Mouse (Mus musculus) liver, postnatal 0 days (tissue): Measurements from ENCODE around the gene Xdh. TPM values are rescaled to one million over a fixed set of nuclear protein-coding genes. Genes with fewer than 3 reads are reported as not detected.
"Not testable (repeated sequence)": the region's sequence is repeated elsewhere in the genome, so short reads cannot be mapped to it uniquely, and the experiment has no call there.

ENCODE experiments used
- ATAC-seq: fragments of 200-750 bp; cut with Nextera tagmentation; 2 replicates; pipeline ENCODE4 v1.8.0; 2017; ENCODE audit warnings: mild to moderate bottlenecking, moderate library complexity
- DNase-seq: peaks from one replicate; pipeline ENCODE4 v3.0.0-alpha.2; 2016
- H3K27ac ChIP-seq: fragments of 300-500 bp; sonication (generic); 2 replicates; pipeline ENCODE4 v1.5.1; 2014; ENCODE audit warnings: antibody characterized with exemption, moderate library complexity, mild to moderate bottlenecking, low read depth
- H3K27me3 ChIP-seq: fragments of 300-500 bp; sonication (generic); 2 replicates; pipeline ENCODE4 v1.6.1; 2014; ENCODE audit warnings: low read length, control low read depth, mixed read lengths; ENCODE audit not compliant: insufficient read depth
- H3K36me3 ChIP-seq: fragments of 300-500 bp; sonication (generic); replicated peaks from 2 replicates; pipeline ENCODE4 v1.6.1; 2014; ENCODE audit warnings: mild to moderate bottlenecking, control low read depth, low read length, moderate library complexity, mixed read lengths; ENCODE audit not compliant: insufficient read depth
- H3K4me1 ChIP-seq: fragments of 300-500 bp; sonication (generic); 2 replicates; pipeline ENCODE4 v1.6.1; 2014; ENCODE audit warnings: antibody characterized with exemption, mild to moderate bottlenecking, control low read depth; ENCODE audit not compliant: insufficient read depth
- H3K4me2 ChIP-seq: fragments of 300-500 bp; sonication (generic); 2 replicates; pipeline ENCODE4 v1.6.1; 2014; ENCODE audit warnings: low read depth, mild to moderate bottlenecking, low read length, moderate library complexity, mixed read lengths
- H3K4me3 ChIP-seq: fragments of 300-500 bp; sonication (generic); 2 replicates; pipeline ENCODE4 v1.5.1; 2014; ENCODE audit warnings: low read depth, low read length
- H3K9ac ChIP-seq: fragments of 300-500 bp; sonication (generic); replicated peaks from 2 replicates; pipeline ENCODE4 v1.6.1; 2014; ENCODE audit warnings: mild to moderate bottlenecking, moderate library complexity
- H3K9me3 ChIP-seq: fragments of 300-500 bp; sonication (generic); 2 replicates; pipeline ENCODE4 v1.6.1; 2016; ENCODE audit warnings: mild to moderate bottlenecking, control low read depth, low read length, mixed read lengths
- CTCF ChIP-seq: sonication (generic); IDR thresholded peaks from 2 replicates; pipeline ENCODE4 v1.5.1; 2016; ENCODE audit warnings: antibody characterized with exemption, low read depth
- EP300 ChIP-seq: IDR thresholded peaks from 2 replicates; pipeline ENCODE4 v1.6.1; 2016; ENCODE audit warnings: antibody characterized with exemption, low read depth, mild to moderate bottlenecking
- WGBS: fragments of 180-500 bp; shearing (Covaris S2); extraction: QIAGEN DNeasy Blood & Tissue Kit; methylation state at CpG from one replicate; pipeline ENCODE4 v1.1.7; 2014; ENCODE audit not compliant: insufficient replicate concordance; 5-methylcytosine and 5-hydroxymethylcytosine counted together
- polyA plus RNA-seq: library from polyadenylated mRNA; unstranded; fragments of >200 nt; fragmentation: Nextera tagmentation; extraction: Ambion mirVana; gene quantifications from 2 replicates; pipeline ENCODE4 v1.2.1, GENCODE M21; 2015

Xdh gene
- polyA plus RNA-seq, 1 experiment from 2014 or later, result 7.0 TPM

- WGBS, result 70% methylated on average over 9 of the region's 9 CpGs
- H3K9me3 ChIP-seq, result no peaks in the 10 kb centered on the region
- no peaks in the 10 kb centered on the region for H3K36me3 ChIP-seq
- no peak for TF ChIP-seq CTCF
- TF ChIP-seq EP300, result no peak
- no peak overlapping the region for H3K4me2 ChIP-seq
- no peak overlapping the region for H3K9ac ChIP-seq
- no peak for DNase-seq
- H3K4me1 ChIP-seq, result no peaks in the 10 kb centered on the region
- no peak overlapping the region for H3K4me3 ChIP-seq
- H3K27ac ChIP-seq, result no peak overlapping the region
- H3K27me3 ChIP-seq, result no peaks in the 10 kb centered on the region
- no peak for ATAC-seq
Measured at GRCm38 (mm10) chr17:73869008-73869685, 80.8 kb downstream of the Xdh start.

- 63% methylated on average over 4 of the region's 4 CpGs for WGBS
- no peak overlapping the region for H3K27ac ChIP-seq
- TF ChIP-seq CTCF (no peak), EP300 (no peak)
Measured at GRCm38 (mm10) chr17:73853717-73854116, 96.3 kb downstream of the Xdh start.

GRCm38 (mm10) chr17:73853041-73853440 lies 97.0 kb downstream of the Xdh start:
- no peak for ATAC-seq
- DNase-seq, result no peak

More at GRCm38 (mm10) chr17:73853717-73854116, 96.3 kb downstream of the Xdh start:
- no peaks in the 10 kb centered on the region; the same call in 1 of the 2 replicates for H3K9me3 ChIP-seq
- DNase-seq, result no peak
- H3K4me3 ChIP-seq, result no peak overlapping the region
- no peaks in the 10 kb centered on the region for H3K27me3 ChIP-seq
- H3K4me1 ChIP-seq, result no peaks in the 10 kb centered on the region
- no peaks in the 10 kb centered on the region for H3K36me3 ChIP-seq
- no peak overlapping the region for H3K4me2 ChIP-seq
- H3K9ac ChIP-seq, result no peak overlapping the region
- ATAC-seq, result no peak

GRCm38 (mm10) chr17:73847399-73847798 lies 102.6 kb downstream of the Xdh start:
- no peaks in the 10 kb centered on the region for H3K9me3 ChIP-seq
- 75% methylated on average over 1 of the region's 1 CpGs for WGBS
- no peak overlapping the region for H3K27ac ChIP-seq
- no peak overlapping the region for H3K9ac ChIP-seq
- no peaks in the 10 kb centered on the region for H3K36me3 ChIP-seq
- no peaks in the 10 kb centered on the region for H3K4me1 ChIP-seq
- TF ChIP-seq EP300 (no peak), CTCF (no peak)
- no peak overlapping the region for H3K4me2 ChIP-seq
- H3K4me3 ChIP-seq, result no peak overlapping the region
- ATAC-seq (no peak), DNase-seq (no peak)
- H3K27me3 ChIP-seq, result no peaks in the 10 kb centered on the region

More at GRCm38 (mm10) chr17:73853041-73853440, 97.0 kb downstream of the Xdh start:
- Histone ChIP-seq H3K4me3 (no peak overlapping the region), H3K9me3 (no peaks in the 10 kb centered on the region; the same call in 1 of the 2 replicates), H3K9ac (no peak overlapping the region), H3K4me2 (no peak overlapping the region), H3K36me3 (no peaks in the 10 kb centered on the region), H3K27ac (no peak overlapping the region), H3K27me3 (no peaks in the 10 kb centered on the region), H3K4me1 (no peaks in the 10 kb centered on the region)
- 77% methylated on average over 11 of the region's 11 CpGs for WGBS
- no peak for TF ChIP-seq CTCF
- TF ChIP-seq EP300, result no peak

GRCm38 (mm10) chr17:73845632-73846031 lies 104.4 kb downstream of the Xdh start:
- H3K4me2 ChIP-seq, result no peak overlapping the region
- TF ChIP-seq EP300 (peak; percentile 77), CTCF (no peak)
- DNase-seq (no peak), ATAC-seq (peak; percentile 21; the same call in 1 of the 2 replicates)
- H3K4me3 ChIP-seq, result no peak overlapping the region
- no peaks in the 10 kb centered on the region for H3K9me3 ChIP-seq
- H3K36me3 ChIP-seq, result no peaks in the 10 kb centered on the region
- H3K4me1 ChIP-seq, result peaks cover 3% of the 10 kb centered on the region; the same call in 1 of the 2 replicates
- no peak overlapping the region for H3K9ac ChIP-seq
- 52% methylated on average over 3 of the region's 3 CpGs for WGBS
- no peak overlapping the region for H3K27ac ChIP-seq
- H3K27me3 ChIP-seq, result no peaks in the 10 kb centered on the region

- H3K27ac ChIP-seq, result no peak overlapping the region
- no peak overlapping the region for H3K4me3 ChIP-seq
- TF ChIP-seq CTCF (no peak), EP300 (no peak; the same call in 1 of the 2 replicates)
- no peak for DNase-seq
- H3K4me1 ChIP-seq, result peaks cover 3% of the 10 kb centered on the region; the same call in 1 of the 2 replicates
- H3K9ac ChIP-seq, result no peak overlapping the region
- no peak for ATAC-seq
- no peak overlapping the region for H3K4me2 ChIP-seq
- H3K27me3 ChIP-seq, result no peaks in the 10 kb centered on the region
- H3K36me3 ChIP-seq, result no peaks in the 10 kb centered on the region
- 74% methylated on average over 1 of the region's 1 CpGs for WGBS
- H3K9me3 ChIP-seq, result no peaks in the 10 kb centered on the region
Measured at GRCm38 (mm10) chr17:73842963-73843362, 107.0 kb downstream of the Xdh start.

- not testable (repeated sequence) for H3K4me2 ChIP-seq, H3K4me3 ChIP-seq, H3K9me3 ChIP-seq, H3K36me3 ChIP-seq, DNase-seq, H3K27me3 ChIP-seq, H3K4me1 ChIP-seq, H3K27ac ChIP-seq, ATAC-seq, H3K9ac ChIP-seq
- 52% methylated on average over 1 of the region's 1 CpGs for WGBS
Measured at GRCm38 (mm10) chr17:73839876-73840275, 110.1 kb downstream of the Xdh start.
